Mouse (Mus musculus): ENCODE data around the gene Gfpt2.
"Not testable (repeated sequence)": the region's sequence is repeated elsewhere in the genome, so short reads cannot be mapped to it uniquely, and the experiment has no call there.

The Gfpt2 gene

DNA sequence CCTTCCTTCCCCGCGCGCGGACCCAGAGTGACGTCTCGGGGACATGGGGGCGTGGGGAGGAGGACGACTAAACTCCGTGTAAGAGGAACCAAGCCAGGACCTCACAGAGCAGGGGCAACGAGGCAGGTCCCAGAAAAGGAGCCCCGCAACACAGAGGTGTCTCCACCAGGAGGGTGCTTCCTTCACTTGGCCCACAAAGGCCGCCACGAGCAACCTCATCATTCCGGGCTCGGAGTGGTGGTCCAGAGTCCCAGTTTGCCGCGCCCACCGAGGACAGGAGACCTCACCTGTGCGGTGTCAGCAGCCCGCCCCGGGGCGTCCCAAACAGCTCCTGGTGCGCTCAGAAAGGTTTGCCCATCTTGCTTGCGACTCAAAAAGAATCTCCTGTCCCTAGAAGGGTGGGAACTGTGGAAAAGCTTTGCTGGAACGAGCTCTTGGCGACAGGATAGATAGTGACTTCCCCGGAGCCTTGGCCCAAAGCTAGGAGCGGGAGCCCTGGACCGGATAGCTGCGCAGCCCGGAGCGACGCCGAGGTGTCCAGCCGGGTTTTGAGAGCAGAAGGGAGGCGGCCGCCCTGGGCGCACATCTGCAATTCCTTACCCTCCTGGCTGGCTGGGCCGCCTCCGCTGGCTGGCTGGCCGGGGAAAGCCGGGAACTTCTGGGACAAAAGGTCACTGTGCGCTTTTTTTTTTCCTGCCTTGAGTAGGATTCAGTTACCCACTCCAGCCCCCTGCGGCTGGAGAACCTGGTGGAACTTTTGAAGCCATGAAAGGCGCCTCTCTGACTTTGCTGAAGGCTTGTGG lies 565 bp downstream of the Gfpt2 start:
- DNase-seq: peak; percentile 21

DNA sequence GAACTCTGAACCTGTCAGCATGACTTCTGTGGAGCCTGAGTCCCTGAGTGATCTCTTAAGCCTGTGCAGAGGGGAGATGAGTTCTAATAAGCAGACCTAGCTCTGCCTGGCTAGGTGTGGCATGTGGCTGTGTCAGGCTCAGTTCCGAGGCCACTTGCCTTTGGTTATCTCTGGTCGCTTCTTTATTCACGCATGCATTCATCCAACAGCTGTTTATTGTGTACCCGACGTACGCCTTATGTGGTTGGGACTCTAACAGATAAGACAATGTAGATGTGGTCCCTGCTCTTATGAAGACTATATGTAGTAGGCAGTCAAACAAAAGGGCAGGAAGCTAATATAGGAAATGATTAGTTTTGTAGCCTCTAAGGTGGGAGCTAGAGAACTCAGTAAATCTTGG lies 5.0 kb downstream of the Gfpt2 start:
- no peak for DNase-seq

DNA sequence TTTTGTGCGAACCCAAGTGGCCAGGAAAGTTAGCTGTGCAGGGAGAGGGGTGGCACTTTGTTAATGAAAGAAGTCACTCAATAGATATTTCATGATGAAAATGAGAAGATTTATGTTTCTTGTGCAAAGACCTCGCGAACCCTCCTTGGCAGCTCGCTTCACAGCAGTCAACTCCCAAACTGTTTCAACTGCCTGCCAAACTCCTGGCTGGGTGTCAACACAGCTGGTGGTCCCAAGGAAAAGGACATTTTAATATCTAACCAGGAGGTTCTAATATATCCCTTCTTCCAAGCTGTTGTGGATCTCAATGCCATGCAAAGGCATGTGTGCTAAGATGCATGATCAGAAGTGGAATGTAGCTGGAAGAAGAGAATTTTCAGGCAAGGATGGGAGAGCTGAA lies 7.5 kb downstream of the Gfpt2 start:
- DNase-seq: no peak

DNA sequence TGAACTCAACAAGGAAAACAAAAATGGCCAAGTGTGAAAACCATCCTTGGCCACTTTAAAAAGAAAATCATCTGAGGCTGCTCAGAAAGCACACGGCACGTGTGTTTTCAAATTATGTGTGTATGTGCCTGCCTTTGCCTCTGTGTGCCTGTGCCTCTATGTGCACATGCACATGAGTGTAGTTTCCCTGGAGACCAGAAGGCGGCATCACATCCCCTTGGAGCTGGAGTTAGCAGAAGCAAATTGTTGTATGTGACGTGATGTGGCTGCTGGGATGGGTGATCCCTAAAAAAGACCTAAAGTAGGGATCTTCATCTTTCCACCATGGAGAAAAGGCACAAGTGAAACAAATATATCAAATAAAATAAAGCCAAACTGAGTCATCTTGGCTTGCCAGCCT lies 9.8 kb downstream of the Gfpt2 start:
- DNase-seq: no peak

DNA sequence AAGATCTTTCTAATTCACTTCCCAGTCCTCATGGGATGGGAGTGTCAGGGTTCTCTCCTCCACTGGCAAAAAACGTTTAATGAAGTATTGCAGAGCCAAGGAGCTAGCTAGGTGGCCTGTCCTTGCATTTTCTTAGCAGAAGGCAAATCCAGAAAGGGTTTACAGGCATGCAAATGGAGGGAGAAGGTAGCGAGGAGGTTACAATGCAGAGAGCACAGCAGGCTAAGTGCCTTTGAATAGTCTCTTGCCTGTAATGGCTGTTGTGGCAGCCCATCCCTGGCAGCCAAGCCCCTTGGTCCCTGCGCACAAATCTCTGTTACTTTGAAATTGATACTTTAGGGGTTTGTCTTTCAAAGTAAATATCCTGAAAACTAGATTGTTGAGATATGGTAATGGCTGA lies 12.2 kb downstream of the Gfpt2 start:
- DNase-seq: no peak

DNA sequence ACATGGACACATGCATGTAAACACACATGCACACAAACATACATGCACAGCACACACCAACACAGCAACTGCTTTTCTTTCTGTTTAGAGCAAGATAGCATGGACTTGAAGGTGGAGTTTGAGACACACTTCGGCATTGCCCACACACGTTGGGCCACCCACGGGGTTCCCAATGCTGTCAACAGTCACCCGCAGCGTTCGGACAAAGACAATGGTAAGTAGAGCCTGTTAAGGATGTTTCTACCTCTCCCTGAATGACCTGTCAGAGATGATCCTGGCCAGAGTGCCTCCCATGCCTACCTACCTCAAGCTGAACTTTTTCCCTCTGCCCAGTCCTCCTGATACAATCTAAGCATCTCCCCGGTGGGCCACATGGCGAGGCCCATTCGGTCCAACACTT lies 15.0 kb downstream of the Gfpt2 start:
- no peak for DNase-seq

DNA sequence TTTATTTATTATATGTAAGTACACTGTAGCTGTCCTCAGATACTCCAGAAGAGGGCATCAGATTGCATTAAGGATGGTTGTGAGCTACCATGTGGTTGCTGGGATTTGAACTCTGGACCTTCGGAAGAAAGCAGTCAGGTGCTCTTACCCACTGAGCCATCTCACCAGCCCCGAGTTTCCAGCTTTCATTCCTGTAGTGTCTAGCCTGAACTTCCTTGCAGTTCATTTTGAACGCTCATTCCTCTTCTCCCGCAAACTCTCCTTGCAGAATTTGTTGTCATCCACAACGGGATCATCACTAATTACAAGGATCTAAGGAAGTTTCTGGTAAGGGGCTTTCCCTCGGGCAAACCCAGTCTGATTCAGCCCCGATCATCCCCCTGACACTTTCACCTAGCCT lies 16.7 kb downstream of the Gfpt2 start:
- not testable (repeated sequence) for DNase-seq

DNA sequence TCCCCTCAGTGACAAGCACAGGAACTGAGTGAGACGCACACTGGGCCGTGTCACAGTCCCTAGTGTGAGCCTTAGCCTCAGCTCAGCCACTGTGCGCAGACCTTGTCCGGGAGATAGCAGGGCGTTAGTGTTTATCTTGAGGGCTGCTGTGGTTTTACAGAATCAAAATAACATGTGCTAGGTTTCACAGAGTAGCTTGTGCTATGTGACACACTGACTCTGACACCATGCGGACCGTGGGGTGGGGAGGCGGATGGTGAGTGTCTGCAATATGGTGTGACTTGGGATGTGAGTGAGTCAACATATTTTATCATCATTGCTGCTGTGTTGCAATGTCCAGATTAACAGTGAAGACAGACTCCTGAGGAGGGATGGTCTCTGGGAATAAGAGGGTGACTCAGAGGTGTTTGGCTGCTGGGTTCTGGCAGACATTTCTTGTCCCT lies 17.1 kb downstream of the Gfpt2 start:
- DNase-seq: no peak

DNA sequence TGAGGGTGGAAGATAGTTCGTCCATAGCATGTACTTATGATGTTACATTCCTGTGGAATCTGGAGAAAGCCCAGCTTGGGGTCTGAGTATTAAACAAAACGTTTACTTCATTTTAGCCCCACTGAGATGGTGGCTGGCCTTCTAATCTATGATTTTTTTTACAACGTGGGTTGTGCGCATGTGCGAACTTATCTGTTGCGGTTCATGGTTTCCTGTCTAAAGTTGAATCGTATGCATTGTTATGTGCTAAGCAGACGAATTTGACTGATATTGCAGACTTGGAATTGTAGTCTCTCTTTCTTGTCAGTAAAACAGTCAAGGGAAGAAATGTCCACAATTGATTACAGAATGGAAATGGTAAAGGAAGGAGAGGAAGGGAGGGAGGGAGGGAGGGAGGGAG lies 17.9 kb downstream of the Gfpt2 start:
- DNase-seq: no peak

DNA sequence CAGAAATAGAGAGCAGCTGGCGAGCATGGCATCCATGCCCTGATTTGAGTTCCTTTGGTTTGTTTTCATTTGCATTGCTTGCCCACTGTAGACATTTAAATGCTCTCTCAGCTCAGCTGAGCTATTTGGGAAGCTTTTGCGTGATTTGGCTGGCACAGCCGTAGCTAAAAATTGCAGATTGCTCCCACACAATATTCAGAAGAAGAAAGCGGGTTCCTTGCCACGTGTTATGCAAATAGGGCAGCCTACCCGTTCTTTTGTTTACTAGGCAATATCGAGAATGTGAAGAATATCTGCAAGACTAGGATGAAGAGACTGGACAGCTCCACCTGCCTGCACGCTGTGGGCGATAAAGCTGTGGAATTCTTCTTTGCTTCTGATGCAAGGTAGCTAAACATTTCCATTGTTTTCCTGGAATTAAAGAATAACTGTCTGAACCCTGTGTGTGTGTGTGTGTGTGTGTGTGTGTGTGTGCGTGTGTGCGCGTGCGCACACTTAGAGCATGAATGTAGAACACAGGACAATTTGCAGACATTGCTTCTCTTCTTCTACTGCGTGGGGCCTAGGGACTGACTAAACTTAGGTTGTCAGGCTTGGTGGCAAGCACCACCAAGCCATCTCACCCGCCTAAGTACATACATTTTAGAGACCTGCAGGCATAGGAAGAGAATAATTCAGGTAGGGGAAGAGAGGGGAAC lies 25.0 kb downstream of the Gfpt2 start:
- DNase-seq: peak; percentile 79

DNA sequence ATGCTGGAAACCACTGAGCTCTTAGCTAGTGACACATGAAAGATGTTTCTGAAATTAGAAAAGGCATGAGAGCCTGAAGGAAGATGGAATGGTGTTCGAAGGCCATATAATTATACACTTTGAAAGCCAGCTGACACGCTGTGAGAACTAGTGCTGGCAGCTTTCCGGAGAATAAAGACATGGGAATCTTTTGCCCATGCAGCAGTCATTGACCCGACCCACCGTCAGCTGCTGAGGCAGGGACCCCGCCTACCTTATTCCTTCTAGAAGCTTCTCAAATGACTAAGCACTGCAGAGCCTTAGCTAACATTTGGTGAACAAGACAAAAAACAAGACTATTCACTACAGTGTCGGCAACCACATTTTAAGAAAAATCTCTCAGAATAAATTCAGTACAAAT lies 25.7 kb downstream of the Gfpt2 start:
- DNase-seq: peak; percentile 18

DNA sequence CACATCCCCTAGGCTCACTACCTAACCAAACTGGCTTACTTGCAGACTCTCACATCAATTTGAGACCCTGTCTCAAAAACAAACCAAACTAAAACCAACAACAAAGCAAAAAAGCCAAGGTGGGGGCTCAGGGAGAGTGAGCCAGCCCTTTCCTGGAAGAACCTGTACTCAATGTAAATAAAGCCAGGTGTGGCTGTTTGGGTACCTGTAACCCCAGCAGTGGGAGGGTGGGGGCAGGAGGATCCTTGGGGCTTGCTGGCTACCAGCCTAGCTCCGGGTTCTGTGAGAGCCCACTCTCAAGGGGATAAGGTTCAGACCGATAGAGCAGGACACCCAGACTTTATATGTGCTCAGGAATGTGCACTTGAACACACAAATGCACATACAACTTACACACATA lies 26.9 kb downstream of the Gfpt2 start:
- no peak for DNase-seq

DNA sequence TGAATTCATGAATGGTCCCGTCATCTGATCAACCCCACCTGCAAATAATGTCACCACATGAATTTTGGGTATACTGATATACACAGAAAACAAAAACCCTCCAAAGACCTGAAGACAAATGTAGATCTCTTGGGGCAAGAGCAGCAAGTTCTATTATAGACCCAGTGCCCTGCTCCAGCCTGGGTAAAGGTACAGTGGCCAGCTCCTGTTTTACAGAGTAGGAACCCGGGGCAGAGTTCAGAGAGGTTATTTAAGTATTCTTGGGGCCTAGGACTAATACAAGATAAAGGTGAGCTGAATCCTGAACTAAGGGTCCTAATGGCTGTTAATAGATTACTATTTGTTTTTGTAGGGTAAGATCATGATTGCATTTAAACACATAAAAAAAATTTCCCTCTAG lies 27.6 kb downstream of the Gfpt2 start:
- DNase-seq: no peak

DNA sequence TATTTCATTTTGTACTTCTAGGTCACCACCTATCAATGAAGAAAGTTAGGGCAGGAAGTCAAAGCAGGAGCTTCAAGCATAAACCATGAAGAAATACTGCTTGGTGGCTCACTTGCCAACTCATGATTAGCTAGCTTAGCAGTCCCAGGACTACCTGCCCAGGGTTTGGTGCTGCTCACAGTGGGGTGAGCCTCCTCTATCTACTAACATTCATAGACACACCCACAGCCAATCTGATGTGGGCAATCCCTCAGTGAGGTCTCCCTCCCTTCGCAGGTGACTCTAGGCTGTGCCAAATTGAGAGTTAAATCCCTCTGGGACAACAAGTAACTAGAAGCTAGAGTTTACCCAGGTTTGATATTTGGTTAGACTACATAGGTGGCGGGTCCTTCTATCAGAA lies 28.4 kb downstream of the Gfpt2 start:
- no peak for DNase-seq

DNA sequence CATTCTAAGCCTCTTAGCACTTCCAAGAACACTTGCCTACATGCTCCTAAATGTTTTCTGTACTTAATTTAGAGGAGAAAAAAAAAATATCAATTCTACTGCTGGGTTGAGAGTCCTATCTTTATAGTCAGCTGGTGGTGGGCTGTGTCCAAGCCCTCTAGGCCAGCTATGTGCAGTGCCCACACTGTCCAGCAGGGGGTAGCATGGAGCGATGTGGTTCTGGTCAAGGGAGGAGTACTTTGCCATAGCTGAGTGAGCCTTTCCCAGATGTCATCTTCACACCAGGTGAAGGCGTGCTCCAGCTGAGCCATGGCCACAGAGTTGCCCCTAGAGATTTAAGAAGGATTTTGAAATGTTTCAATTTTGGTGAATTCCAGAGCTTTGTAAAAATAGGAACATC lies 30.9 kb downstream of the Gfpt2 start:
- peak; percentile 11 for DNase-seq

DNA sequence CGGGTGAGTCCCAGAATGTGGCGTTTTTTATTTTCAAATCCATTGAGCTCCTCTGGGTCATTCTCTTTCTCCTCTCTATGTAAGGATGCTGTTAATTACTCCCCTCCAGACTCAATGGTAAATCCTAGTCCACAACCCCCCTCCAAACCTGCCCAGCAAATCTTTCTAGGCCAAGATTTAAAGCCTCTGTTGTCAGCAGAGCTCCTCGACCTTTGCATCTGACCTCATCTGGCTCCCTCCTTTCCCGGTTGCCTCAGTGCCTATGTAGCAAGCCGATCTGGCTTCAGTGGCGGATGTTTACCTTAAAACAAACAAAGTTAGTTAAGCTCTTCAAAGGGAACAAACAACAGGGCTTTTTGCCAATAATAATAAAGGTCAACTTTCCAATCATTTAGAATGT lies 33.3 kb downstream of the Gfpt2 start:
- DNase-seq: no peak

DNA sequence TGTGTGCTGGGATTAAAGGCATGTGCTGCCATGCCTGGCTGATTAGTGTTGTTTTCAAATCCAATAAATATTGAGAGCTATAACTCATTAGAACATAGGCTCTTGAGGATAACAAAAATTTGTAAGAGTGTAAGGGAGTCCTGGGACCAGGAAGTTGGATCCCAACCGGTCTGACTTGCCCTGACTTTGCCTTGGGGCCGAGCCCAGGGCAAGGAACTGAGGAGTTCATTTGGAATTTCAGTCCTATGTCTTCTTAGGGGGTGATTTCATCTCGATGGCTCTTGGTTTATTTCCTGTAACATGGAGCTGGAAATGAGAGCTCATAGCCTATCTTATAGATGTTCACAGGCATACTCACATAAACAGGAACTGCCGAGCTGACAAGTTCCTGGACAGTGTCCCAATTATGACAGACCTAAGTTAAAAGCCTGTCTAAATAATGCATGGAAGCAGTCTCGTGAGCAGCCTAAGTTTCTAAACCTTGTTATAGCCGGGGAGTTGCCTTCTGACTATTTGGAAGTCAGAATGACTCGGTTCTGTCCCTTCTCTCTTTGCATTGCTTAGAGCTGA lies 35.3 kb downstream of the Gfpt2 start:
- no peak for DNase-seq

DNA sequence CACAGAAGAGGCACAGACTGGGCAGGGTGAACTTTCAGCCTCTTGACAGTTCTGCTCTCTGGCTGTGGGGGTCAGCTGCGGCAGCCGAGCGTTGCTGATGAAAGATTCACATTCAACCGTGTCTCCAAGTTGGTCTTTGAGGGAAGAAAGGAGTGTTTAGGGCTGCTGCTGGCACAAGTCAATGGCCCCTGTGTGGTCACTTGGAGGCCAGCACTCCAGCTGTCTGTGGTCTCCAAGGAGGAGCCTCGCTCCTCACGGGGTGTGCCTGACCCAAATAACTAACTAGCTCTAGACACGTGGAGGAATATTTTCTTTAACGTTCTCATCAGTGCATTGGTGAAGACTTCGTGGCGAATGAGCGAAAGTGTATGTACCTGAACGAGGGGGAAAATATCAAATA lies 38.0 kb downstream of the Gfpt2 start:
- DNase-seq: no peak

DNA sequence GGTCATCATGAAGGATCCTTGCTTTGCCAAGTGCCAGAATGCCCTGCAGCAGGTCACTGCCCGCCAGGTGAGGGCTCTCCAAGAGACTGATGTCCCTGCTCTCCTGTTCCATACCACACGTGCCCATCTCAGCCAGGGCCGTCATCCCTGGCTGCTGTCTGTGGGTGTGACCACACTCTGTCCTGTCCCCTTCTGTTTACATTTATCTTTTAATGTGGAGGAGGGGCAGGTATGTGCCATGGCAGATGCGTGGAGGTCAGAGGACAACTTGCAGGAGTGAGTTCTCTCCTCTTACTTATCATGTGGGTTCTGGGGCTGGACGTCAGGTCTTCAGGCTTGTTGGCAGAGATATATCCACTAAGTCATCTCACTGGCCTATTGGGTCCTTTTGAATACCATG lies 39.0 kb downstream of the Gfpt2 start:
- DNase-seq: no peak

DNA sequence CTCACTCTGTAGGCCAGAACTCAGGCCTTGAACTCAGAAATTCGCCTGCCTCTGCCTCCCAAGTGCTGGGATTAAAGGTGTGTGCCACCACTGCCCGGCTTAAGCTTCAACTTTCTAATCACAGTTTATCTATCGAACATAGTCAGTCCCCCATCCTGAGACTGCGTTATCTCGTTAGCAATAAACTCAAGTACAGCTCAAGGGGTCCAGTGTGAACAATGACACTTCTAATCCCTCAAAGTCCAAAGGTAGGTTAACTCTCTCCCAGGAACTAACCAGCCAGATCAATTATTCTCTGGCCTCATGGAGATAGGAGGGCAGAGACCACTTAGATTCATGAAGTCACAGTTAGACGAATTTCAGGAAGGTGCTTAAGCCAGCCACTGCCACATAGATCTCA lies 40.3 kb downstream of the Gfpt2 start:
- DNase-seq: no peak

DNA sequence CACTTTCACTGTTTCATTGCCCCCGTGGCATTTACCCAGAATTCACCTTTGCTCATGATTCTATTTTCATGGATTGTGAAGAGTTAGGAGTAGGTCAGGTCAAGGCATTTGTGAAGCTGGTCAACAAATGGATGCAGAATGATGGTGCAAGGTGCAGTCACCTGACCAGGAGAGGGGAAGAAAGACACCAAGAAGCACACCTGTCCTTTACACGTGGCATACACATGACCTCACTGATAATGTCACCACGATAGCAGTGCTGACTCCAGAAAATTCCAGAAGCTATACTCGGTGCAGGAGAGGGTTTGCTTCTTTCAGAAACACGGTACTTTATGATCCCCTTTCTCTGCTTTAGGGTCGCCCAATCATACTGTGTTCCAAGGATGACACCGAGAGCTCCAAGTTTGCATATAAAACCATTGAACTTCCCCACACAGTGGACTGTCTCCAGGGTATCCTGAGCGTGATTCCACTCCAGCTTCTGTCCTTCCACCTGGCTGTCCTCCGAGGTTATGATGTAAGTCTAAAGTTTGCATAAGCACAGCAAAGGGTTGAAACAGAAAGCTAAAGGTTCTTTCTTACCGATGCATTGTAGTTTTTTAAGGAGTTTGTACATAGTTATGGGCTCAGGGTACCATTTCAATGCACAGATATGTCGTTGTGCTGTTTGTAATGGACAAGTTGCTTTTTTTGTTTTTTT lies 41.4 kb downstream of the Gfpt2 start:
- no peak for DNase-seq

DNA sequence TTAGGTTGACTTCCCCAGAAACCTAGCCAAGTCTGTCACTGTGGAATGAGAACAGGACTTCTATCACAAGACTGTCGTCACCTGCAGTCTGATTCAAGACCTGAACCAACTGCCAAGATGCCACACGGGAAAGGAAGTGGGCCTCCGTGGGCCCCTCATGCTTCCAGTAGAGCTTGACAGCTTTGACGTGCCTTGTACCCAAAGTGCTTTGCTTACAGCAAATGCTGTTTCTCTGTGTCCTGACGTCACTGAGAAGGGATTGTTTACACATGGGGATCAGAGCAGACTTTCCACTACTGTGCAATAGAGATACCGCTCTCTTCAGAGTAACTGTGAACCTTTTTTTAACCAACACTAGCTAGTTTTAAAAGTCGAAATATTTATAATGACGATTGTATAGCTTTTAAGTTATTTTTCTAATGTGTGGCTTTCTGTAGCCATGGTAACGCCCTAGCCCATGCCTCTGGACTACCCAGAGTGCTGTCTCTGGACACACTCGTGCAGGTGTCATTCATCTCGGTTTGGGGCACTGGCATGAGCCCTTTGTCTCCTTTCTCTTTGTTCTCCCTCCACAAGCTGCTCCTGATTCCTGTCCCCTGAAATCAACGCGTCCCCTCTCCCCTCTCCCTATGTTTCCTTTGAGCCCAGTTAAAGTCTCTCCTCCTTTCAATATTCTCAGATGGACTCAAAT lies 43.9 kb downstream of the Gfpt2 start:
- no peak for DNase-seq

DNA sequence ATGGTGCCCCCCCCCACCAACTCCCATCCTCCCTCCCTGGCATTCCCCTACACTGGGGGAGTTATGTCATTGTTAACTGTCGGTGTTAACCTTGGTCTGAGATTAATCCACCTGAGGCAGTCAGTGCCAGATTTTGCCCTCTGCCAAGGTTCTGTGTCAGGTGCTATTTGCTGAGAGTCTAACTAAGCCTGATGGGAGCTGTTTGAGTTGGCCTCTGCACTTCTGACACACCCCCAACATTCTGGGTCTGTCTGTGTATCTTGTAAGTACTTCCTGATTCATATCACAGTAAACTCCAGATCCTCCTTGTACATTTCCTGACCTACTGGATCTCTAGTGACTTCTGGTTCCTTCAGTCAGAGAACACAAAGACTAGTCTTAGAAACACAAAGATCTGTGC lies 46.7 kb downstream of the Gfpt2 start:
- no peak for DNase-seq
